Mouse (Mus musculus): ENCODE measurements around the gene Ranbp9.
"Not testable (repeated sequence)": the region's sequence is repeated elsewhere in the genome, so short reads cannot be mapped to it uniquely, and the experiment has no call there.

The Ranbp9 gene

GRCm38 (mm10) chr13:43496660-43497059 lies 15.6 kb upstream of the Ranbp9 start:
- no peak for DNase-seq (ENCODE audit: low spot score in 2 of 2)

GRCm38 (mm10) chr13:43495645-43496044 lies 14.6 kb upstream of the Ranbp9 start:
- no peak for DNase-seq (ENCODE audit: low spot score in 2 of 2)

- peak in 1 of 2 experiments; percentile 31 for DNase-seq (ENCODE audit: low spot score in 2 of 2)
Measured at GRCm38 (mm10) chr13:43493725-43494124, 12.6 kb upstream of the Ranbp9 start.

GRCm38 (mm10) chr13:43493058-43493481 lies 12.0 kb upstream of the Ranbp9 start:
- peak in 1 of 2 experiments; percentile 61 for DNase-seq (ENCODE audit: low spot score in 2 of 2)

- DNase-seq (ENCODE audit: low spot score in 2 of 2), result no peak
Measured at GRCm38 (mm10) chr13:43486501-43487213, 5.6 kb upstream of the Ranbp9 start.

- no peak for DNase-seq (ENCODE audit: low spot score in 2 of 2)
Measured at GRCm38 (mm10) chr13:43485278-43485976, 4.3 kb upstream of the Ranbp9 start.

GRCm38 (mm10) chr13:43482782-43483181 lies 1.7 kb upstream of the Ranbp9 start:
- no peak for DNase-seq (ENCODE audit: low spot score in 2 of 2)

GRCm38 (mm10) chr13:43481859-43482245 lies 770 bp upstream of the Ranbp9 start:
- DNase-seq (ENCODE audit: low spot score in 2 of 2), result no peak

- DNase-seq (ENCODE audit: low spot score in 2 of 2), result no peak
Measured at GRCm38 (mm10) chr13:43480595-43480956, 506 bp downstream of the Ranbp9 start.

GRCm38 (mm10) chr13:43479767-43480571 lies 1.1 kb downstream of the Ranbp9 start:
- DNase-seq (ENCODE audit: low spot score in 2 of 2), result no peak

- no peak for DNase-seq (ENCODE audit: low spot score in 2 of 2)
Measured at GRCm38 (mm10) chr13:43479024-43479705, 1.9 kb downstream of the Ranbp9 start.

- DNase-seq (ENCODE audit: low spot score in 2 of 2), result no peak
Measured at GRCm38 (mm10) chr13:43478586-43478985, 2.5 kb downstream of the Ranbp9 start.

- no peak for DNase-seq (ENCODE audit: low spot score in 2 of 2)
Measured at GRCm38 (mm10) chr13:43477098-43477697, 3.9 kb downstream of the Ranbp9 start.

- DNase-seq (ENCODE audit: low spot score in 2 of 2), result no peak
Measured at GRCm38 (mm10) chr13:43476226-43476625, 4.9 kb downstream of the Ranbp9 start.

GRCm38 (mm10) chr13:43474722-43475121 lies 6.4 kb downstream of the Ranbp9 start:
- DNase-seq (ENCODE audit: low spot score in 2 of 2), result no peak

GRCm38 (mm10) chr13:43471861-43472260 lies 9.2 kb downstream of the Ranbp9 start:
- not testable (repeated sequence) for DNase-seq (ENCODE audit: low spot score in 2 of 2)

- DNase-seq (ENCODE audit: low spot score in 2 of 2), result no peak
Measured at GRCm38 (mm10) chr13:43469607-43470006, 11.5 kb downstream of the Ranbp9 start.

GRCm38 (mm10) chr13:43464605-43465004 lies 16.5 kb downstream of the Ranbp9 start:
- DNase-seq (ENCODE audit: low spot score in 2 of 2), result no peak

- DNase-seq (ENCODE audit: low spot score in 2 of 2), result no peak
Measured at GRCm38 (mm10) chr13:43457161-43457560, 23.9 kb downstream of the Ranbp9 start.

GRCm38 (mm10) chr13:43454431-43454830 lies 26.7 kb downstream of the Ranbp9 start:
- no peak for DNase-seq (ENCODE audit: low spot score in 2 of 2)

- no peak for DNase-seq (ENCODE audit: low spot score in 2 of 2)
Measured at GRCm38 (mm10) chr13:43452843-43453605, 28.1 kb downstream of the Ranbp9 start.

Measured in left cerebral cortex, adult 9 months (tissue).